Mouse (Mus musculus) ES-CJ7 (cell line): ENCODE measurements at regions not wholly inside any gene's neighbourhood (a gene's known extent, or its start where the extent isn't known, plus 50 kb on each side); places are given as distances from the start of the nearest gene placed in this dataset.

ENCODE experiments used
- DNase-seq: peaks from one replicate; pipeline ENCODE4 v3.0.0; 2011; ENCODE audit warnings: low read depth, low spot score

- DNase-seq: no peak
These were observed 129.2 kb downstream of the Mtx3 start for GRCm38 (mm10) chr13:92973791-92974190.

GRCm38 (mm10) chr13:92986719-92987553 is 142.4 kb downstream of the Mtx3 start:
- DNase-seq: peak; percentile 61

- no peak for DNase-seq
These were observed 143.1 kb downstream of the Mtx3 start for GRCm38 (mm10) chr13:92987691-92988090.

- no peak for DNase-seq
These were observed 144.0 kb downstream of the Mtx3 start for GRCm38 (mm10) chr13:92988600-92988999.

GRCm38 (mm10) chr13:92990316-92991206 is 146.0 kb downstream of the Mtx3 start:
- no peak for DNase-seq
